Mouse (Mus musculus) erythroblast, embryonic 14.5 days (primary cell): ENCODE data around the gene Dhx37.

Experiments
- GATA1 ChIP-seq: IDR thresholded peaks from 2 replicates; pipeline ENCODE4 v1.6.1; 2012; ENCODE audit warnings: low read length, inconsistent platforms, mixed read lengths
- TAL1 ChIP-seq: IDR thresholded peaks from 3 replicates; pipeline ENCODE4 v1.6.1; 2012; ENCODE audit warnings: low read length, inconsistent platforms, mixed read lengths

DNA sequence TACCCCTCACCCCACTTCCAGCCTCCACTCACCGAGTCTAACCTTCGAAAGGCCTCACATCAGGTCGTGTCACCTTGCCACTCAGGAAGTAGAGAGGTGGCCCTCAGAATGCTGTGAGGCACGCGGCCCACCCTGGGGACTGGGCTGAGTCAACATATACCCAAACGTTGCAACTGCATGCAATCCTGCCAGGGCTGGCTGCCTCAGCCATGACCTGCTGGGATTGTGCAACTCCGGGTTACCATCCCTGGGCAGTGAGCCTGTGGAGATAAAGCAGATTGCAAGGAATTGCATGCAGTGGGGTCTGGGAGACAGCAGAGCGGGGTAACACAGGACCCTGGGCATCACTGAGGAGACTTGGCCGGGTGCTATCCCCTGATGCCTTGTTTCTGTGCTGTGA, 18.7 kb upstream of the Dhx37 start:
- TF ChIP-seq GATA1 (no peak), TAL1 (no peak)
